Mouse (Mus musculus) MEL (cell line): ENCODE measurements at regions not wholly inside any gene's neighbourhood (a gene's known extent, or its start where the extent isn't known, plus 50 kb on each side); places are given as distances from the start of the nearest gene placed in this dataset.

Experiments used
- MYC ChIP-seq: IDR thresholded peaks from 2 replicates; pipeline ENCODE4 v1.6.1; 2011; ENCODE audit warnings: low read depth, mild to moderate bottlenecking, low read length, improper control_type of control experiment, moderate library complexity
- POLR2A ChIP-seq, 2 experiments: IDR thresholded peaks; 2 replicates each; pipeline ENCODE4 v1.6.1; 2011 to 2012; ENCODE audit warnings: low read length in 2 of 2, mild to moderate bottlenecking in 2 of 2, control low read depth in 1 of 2, improper control_type of control experiment in 1 of 2, low read depth in 1 of 2, moderate library complexity in 1 of 2; ENCODE audit not compliant: control insufficient read depth in 1 of 2, insufficient read depth in 1 of 2, poor library complexity in 1 of 2
- UBTF ChIP-seq: IDR thresholded peaks from 2 replicates; pipeline ENCODE4 v1.6.1; 2012; ENCODE audit warnings: low read depth, mild to moderate bottlenecking, inconsistent platforms, low read length, improper control_type of control experiment, moderate library complexity, borderline replicate concordance; ENCODE audit not compliant: insufficient read depth
- USF1 ChIP-seq: IDR thresholded peaks from 2 replicates; pipeline ENCODE4 v1.6.1; 2014; ENCODE audit warnings: low read depth, mild to moderate bottlenecking, inconsistent platforms, low read length, improper control_type of control experiment, moderate library complexity

GRCm38 (mm10) chr15:10838584-10839288 is 113.4 kb upstream of the C1qtnf3 start:
- TF ChIP-seq MYC (no peak), UBTF (no peak), USF1 (no peak), POLR2A (IDR thresholded peaks at IDR 0.05; ENCODE audit: control insufficient read depth in 1 of 2, insufficient read depth in 1 of 2, low read depth in 1 of 2, low read length in 2 of 2, poor library complexity in 1 of 2) (no peak)
